Mouse (Mus musculus) heart, postnatal 0 days (tissue): ENCODE data around the gene Rcn3.

Experiments used
- CTCF ChIP-seq: IDR thresholded peaks from 2 replicates; pipeline ENCODE4 v1.5.1; 2016; ENCODE audit warnings: antibody characterized with exemption, control low read depth, low read depth
- EP300 ChIP-seq: IDR thresholded peaks from 2 replicates; pipeline ENCODE4 v1.6.1; 2016; ENCODE audit warnings: antibody characterized with exemption, low read depth

GRCm38 (mm10) chr7:45123186-45123570 lies 31.2 kb upstream of the Rcn3 start:
- TF ChIP-seq CTCF = no peak
- no peak for TF ChIP-seq EP300
